Mouse (Mus musculus) neural tube, embryonic 12.5 days (tissue): ENCODE measurements around the gene Krt86. TPM values are rescaled to one million over a fixed set of nuclear protein-coding genes. Genes with fewer than 3 reads are reported as not detected.

Source experiments
- ATAC-seq: fragments of 200-750 bp; cut with Nextera tagmentation; 2 replicates; pipeline ENCODE4 v1.8.0; 2017; ENCODE audit warnings: low read depth, mild to moderate bottlenecking, moderate TSS enrichment, moderate library complexity; ENCODE audit not compliant: low FRiP score
- H3K27ac ChIP-seq: fragments of 300-500 bp; sonication (generic); 2 replicates; pipeline ENCODE4 v1.5.1; 2016
- H3K27me3 ChIP-seq: fragments of 300-500 bp; sonication (generic); replicated peaks from 2 replicates; pipeline ENCODE4 v1.6.1; 2016; ENCODE audit warnings: mild to moderate bottlenecking
- H3K36me3 ChIP-seq: fragments of 300-500 bp; sonication (generic); 2 replicates; pipeline ENCODE4 v1.6.1; 2016; ENCODE audit warnings: mild to moderate bottlenecking
- H3K4me1 ChIP-seq: fragments of 300-500 bp; sonication (generic); 2 replicates; pipeline ENCODE4 v1.6.1; 2016
- H3K4me2 ChIP-seq: fragments of 300-500 bp; sonication (generic); replicated peaks from 2 replicates; pipeline ENCODE4 v1.6.1; 2016; ENCODE audit warnings: mild to moderate bottlenecking
- H3K4me3 ChIP-seq: fragments of 300-500 bp; sonication (generic); 2 replicates; pipeline ENCODE4 v1.5.1; 2016
- H3K9ac ChIP-seq: fragments of 300-500 bp; sonication (generic); 2 replicates; pipeline ENCODE4 v1.6.1; 2016; ENCODE audit warnings: mild to moderate bottlenecking
- H3K9me3 ChIP-seq: fragments of 300-500 bp; sonication (generic); 2 replicates; pipeline ENCODE4 v1.6.1; 2016; ENCODE audit warnings: mild to moderate bottlenecking
- WGBS: fragments of 180-500 bp; shearing (Covaris S2); methylation state at CpG from one replicate; pipeline ENCODE4 v1.1.7; 2016; 5-methylcytosine and 5-hydroxymethylcytosine counted together
- polyA plus RNA-seq: library from polyadenylated mRNA; unstranded; fragments of >200 nt; fragmentation: Nextera tagmentation; extraction: Ambion mirVana; gene quantifications from 2 replicates; pipeline ENCODE4 v1.2.1, GENCODE M21; 2016

Krt86 gene
- polyA plus RNA-seq, 1 experiment from 2014 or later = not detected

DNA sequence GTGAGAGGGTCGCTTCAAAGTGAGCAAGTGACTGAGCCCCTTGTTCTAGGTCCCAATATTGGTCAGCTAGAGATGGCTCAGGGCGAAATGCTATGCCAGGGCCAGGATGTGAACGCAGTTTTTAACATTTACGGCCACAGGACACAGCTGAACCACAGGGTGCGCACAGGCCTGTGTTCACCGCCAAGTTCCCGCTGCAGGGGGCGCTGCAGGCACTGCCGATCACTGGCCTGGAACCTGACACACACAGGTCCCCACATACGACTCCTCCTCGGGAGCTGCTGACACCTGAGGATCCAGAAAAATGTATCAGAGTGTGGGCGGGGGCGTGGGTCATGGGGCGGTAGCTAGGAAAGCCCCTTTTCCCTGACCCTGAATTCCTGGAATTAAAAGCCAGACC lies 14.0 kb upstream of the Krt86 start:
- no peak overlapping the region for H3K4me3 ChIP-seq
- H3K27ac ChIP-seq = no peak overlapping the region
- H3K4me1 ChIP-seq = no peaks in the 10 kb centered on the region
- no peaks in the 10 kb centered on the region for H3K27me3 ChIP-seq
- no peak for ATAC-seq
- no peaks in the 10 kb centered on the region for H3K36me3 ChIP-seq
- H3K9ac ChIP-seq = no peak overlapping the region
- H3K9me3 ChIP-seq = no peaks in the 10 kb centered on the region
- 80% methylated on average over 14 of the region's 14 CpGs for WGBS
- no peak overlapping the region for H3K4me2 ChIP-seq

DNA sequence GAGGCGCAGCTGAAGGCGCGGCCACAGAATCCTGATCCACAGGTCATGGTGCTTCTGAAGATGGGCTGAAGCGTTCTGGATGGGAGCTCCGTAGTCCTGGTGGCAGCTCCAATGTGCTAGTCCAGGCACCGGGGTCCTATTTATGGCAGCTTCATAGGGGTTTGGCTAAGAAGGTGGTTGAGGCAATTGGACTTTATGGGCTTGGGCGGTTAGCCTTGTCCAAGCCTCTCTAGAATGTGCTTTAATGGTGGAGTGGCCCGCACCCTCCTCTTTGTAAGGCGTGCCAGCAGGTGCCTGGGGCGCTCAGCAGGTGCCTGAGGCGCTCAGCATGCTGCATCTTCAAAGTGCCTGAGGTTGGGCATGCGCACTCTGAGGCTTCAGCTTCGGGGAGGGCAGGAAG lies 9.6 kb upstream of the Krt86 start, which contains the start of gene Krt81:
Gene Krt81, minus strand, starts transcription at position 101 of the 400 bp plus-strand sequence.
- no peaks in the 10 kb centered on the region for H3K36me3 ChIP-seq
- no peaks in the 10 kb centered on the region for H3K4me1 ChIP-seq
- no peak within 1 kb of the TSS for H3K4me3 ChIP-seq
- H3K9me3 ChIP-seq = no peaks in the 10 kb centered on the region
- no peak for ATAC-seq
- H3K27ac ChIP-seq = no peak within 1 kb of the TSS
- H3K9ac ChIP-seq = no peak within 1 kb of the TSS
- no peaks in the 10 kb centered on the region for H3K27me3 ChIP-seq
- 79% methylated on average over 13 of the region's 13 CpGs for WGBS
- no peak within 1 kb of the TSS for H3K4me2 ChIP-seq

DNA sequence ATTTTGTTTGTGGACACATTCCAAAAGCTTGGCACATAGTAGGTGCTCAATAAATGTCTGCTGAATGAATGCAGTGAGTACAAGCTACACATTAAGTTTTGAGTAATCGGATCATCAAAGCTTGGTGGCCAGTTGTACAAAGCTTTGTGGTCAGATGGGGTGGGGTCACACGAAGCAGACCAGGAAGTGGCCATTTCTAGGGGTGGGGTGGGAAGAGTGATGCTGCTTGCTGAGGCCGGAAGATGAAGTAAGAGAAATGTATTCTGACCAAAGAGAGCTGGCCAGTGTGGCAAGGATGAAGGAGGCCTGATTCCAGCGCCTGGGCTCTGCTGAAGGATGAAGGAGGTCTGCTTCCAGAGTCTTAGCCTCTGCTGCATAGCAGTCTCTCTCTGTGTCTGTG lies 4.2 kb upstream of the Krt86 start:
- Histone ChIP-seq H3K9me3 (no peaks in the 10 kb centered on the region), H3K27ac (no peak overlapping the region), H3K4me2 (no peak overlapping the region), H3K4me1 (no peaks in the 10 kb centered on the region), H3K4me3 (no peak overlapping the region), H3K36me3 (no peaks in the 10 kb centered on the region), H3K9ac (no peak overlapping the region), H3K27me3 (no peaks in the 10 kb centered on the region)
- ATAC-seq = no peak
- WGBS = 86% methylated on average over 4 of the region's 4 CpGs

DNA sequence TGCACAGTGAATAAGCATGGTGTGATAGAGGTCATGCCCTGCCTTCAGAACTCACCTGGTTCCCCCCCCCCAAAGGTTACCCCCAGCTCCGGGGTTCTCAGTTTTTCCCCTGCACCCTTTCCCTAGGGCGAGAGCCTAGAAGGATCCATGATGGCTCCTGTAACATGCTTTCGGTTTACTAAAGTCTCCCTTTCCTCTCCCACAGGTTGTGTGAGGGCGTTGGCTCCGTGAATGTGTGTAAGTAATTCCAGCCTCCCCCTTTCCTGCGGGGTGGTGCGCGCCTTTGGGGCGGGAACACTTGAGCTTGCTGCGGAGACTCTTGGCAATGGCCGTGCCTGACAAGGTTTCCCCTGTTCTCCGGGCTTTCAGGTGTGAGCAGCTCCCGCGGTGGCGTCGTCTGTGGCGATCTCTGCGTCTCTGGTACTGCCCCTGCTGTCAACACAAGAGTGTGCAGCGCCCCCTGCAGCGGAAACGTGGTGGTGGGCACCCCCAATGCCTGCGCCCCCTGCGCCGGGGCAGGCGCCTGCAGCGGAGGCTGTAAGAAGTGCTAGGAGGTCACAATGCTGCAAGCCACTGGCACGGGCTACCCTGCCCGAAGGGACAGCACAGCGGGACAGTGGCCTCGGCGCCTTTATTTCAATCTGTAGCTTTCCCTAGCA lies 5.9 kb downstream of the Krt86 start:
- ATAC-seq = peak; percentile 66
- WGBS = 11% methylated on average over 31 of the region's 31 CpGs

DNA sequence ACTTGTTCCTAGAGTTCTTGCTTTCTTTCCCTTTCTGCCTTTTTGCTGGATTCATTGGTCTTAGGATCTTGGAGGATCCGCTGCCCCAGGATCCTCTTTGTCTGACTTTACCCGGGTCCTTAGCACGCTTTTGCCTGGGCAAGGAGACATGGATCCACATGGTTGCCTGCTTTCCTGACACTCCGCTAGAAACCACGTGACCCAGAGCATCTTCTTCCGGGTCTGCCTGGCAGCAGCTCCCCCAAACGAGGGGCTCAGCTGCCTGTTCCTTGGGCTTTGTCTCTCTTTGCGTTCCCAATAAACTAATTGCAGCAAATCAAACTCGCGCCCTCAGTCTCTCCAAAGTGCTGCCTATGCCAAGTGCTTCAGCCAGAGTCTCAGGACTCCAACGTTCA lies 6.4 kb downstream of the Krt86 start:
- Histone ChIP-seq H3K27me3 (peaks cover 6% of the 10 kb centered on the region; the same call in 1 of the 2 replicates), H3K9ac (0 out of 2 replicates have a peak overlapping the region, but pooled peaks have one; percentile 36), H3K9me3 (no peaks in the 10 kb centered on the region), H3K27ac (no peak overlapping the region), H3K4me1 (peaks cover 9% of the 10 kb centered on the region), H3K36me3 (no peaks in the 10 kb centered on the region), H3K4me3 (peak overlapping the region; percentile 35), H3K4me2 (peak overlapping the region; percentile 72)
- 30% methylated on average over 11 of the region's 11 CpGs for WGBS
- ATAC-seq = peak; percentile 56; the same call in 1 of the 2 replicates

More for the DNA sequence above, 5.9 kb downstream of the Krt86 start:
- Histone ChIP-seq H3K4me1 (peaks cover 9% of the 10 kb centered on the region), H3K36me3 (no peaks in the 10 kb centered on the region), H3K27me3 (peaks cover 6% of the 10 kb centered on the region; the same call in 1 of the 2 replicates), H3K4me3 (peak overlapping the region; percentile 35), H3K4me2 (peak overlapping the region; percentile 72), H3K27ac (no peak overlapping the region), H3K9me3 (no peaks in the 10 kb centered on the region), H3K9ac (peak overlapping the region; percentile 36)

DNA sequence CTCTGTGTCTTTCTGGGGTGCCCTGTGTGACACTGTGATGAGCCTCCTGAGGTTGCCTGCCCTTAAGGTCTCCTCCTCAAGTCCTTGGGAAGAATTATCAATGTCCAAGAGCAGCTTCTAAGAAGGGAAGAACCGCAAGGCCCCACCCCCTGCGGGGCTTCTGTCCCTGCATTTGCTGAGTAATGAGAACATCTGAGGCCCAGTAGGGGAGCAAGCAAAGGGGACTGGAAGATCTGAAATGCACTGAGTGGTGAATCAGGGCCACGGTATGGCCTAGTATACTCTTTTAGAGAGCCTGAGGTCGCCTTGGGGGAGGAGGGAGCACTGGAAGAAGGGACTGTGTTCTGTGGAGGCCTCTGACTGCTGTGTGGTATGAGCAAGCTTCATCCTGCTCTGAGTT lies 8.8 kb downstream of the Krt86 start:
- Histone ChIP-seq H3K9me3 (no peaks in the 10 kb centered on the region), H3K27ac (no peak overlapping the region), H3K4me2 (no peak overlapping the region), H3K27me3 (peaks cover 6% of the 10 kb centered on the region; the same call in 1 of the 2 replicates), H3K4me3 (no peak overlapping the region), H3K36me3 (no peaks in the 10 kb centered on the region), H3K9ac (no peak overlapping the region), H3K4me1 (peaks cover 9% of the 10 kb centered on the region)
- 41% methylated on average over 4 of the region's 4 CpGs for WGBS
- no peak for ATAC-seq

DNA sequence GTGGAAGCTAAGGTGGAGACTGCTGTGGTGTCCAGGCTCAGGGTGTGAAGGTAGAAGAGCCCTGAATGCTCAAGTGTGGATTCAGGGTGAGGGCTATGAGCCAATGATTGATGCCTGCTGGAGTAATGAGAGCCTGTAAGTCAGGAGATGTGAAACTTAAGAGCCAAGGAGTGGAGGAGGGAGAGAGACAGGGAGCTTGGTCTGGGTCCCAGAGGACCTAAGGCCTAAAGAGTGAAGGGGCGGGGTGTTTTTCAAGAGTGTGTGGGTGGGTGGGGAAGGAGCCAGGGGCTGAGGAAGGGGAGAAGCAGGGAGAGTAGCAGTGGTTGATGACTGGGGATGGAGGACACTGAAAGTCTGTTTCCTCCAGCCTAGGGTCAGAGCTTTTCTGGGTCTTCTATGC lies 10.4 kb downstream of the Krt86 start:
- H3K27me3 ChIP-seq = no peaks in the 10 kb centered on the region; the same call in 1 of the 2 replicates
- no peaks in the 10 kb centered on the region for H3K9me3 ChIP-seq
- no peak overlapping the region for H3K4me3 ChIP-seq
- no peak overlapping the region for H3K27ac ChIP-seq
- no peak for ATAC-seq
- peaks cover 9% of the 10 kb centered on the region for H3K4me1 ChIP-seq
- no peak overlapping the region for H3K9ac ChIP-seq
- no peak overlapping the region for H3K4me2 ChIP-seq
- WGBS = 68% methylated on average over 1 of the region's 1 CpGs
- H3K36me3 ChIP-seq = no peaks in the 10 kb centered on the region

DNA sequence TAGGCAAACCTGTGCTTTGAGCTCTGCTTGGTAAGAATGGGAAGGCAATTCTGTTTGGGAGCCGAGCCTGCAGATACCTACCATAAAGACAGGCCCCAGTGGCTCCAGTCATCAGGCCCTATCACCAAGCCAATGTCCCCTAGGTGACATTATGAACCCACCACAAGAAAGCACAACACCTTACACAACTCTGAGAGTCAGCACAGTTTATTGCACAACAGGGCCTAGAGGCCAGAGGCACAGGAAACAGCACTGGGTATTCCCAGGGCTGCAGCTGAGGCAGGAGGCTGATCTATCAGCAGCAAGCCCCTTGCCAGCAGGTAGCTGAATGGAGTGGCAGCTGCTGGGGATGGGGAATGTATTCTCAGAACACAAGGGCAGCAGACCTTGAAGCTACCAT lies 11.7 kb downstream of the Krt86 start:
- WGBS = 60% methylated on average over 1 of the region's 1 CpGs
- H3K4me3 ChIP-seq = no peak overlapping the region
- H3K4me2 ChIP-seq = no peak overlapping the region
- H3K9me3 ChIP-seq = no peaks in the 10 kb centered on the region
- no peaks in the 10 kb centered on the region for H3K4me1 ChIP-seq
- no peaks in the 10 kb centered on the region for H3K27me3 ChIP-seq
- no peaks in the 10 kb centered on the region for H3K36me3 ChIP-seq
- no peak overlapping the region for H3K27ac ChIP-seq
- ATAC-seq = no peak
- H3K9ac ChIP-seq = no peak overlapping the region

DNA sequence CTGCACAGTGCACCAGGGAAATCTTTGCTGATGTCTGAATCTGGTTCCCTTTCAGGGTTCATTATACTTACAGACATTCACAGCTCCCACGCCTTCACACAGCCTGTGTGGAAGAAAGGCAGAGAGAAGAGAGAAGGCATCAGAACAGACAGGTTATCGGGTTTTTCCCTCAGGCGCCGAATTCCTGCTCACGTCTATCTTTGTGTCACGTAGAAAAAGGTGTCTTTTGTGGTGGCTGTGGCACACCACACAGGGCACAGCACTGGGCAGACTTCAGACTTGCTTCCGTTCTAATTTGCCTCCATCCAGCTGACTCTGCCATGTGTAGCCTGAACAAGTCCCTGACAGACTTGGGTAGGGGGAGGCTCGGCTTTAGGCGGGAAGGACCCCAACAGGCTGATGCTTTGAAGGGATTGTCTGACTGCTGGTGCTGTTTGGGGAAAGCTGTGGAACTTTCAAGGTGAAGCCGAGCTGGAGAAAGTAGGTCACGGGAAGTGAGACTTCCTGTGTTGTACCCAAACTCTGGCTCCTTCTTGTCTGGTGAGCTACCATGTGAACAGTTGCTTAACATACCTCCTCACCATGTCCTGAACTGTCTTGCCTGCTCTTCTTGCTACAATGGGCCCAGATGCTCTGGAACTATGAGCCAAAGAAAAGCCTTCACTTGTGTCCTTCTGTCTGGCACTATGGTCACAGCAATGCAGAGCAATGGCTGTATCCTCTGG lies 12.8 kb downstream of the Krt86 start:
- Histone ChIP-seq H3K36me3 (no peaks in the 10 kb centered on the region), H3K27ac (no peak overlapping the region), H3K27me3 (no peaks in the 10 kb centered on the region), H3K4me1 (no peaks in the 10 kb centered on the region), H3K4me3 (no peak overlapping the region), H3K4me2 (no peak overlapping the region), H3K9me3 (no peaks in the 10 kb centered on the region), H3K9ac (no peak overlapping the region)
- ATAC-seq = no peak
- 87% methylated on average over 11 of the region's 11 CpGs for WGBS

DNA sequence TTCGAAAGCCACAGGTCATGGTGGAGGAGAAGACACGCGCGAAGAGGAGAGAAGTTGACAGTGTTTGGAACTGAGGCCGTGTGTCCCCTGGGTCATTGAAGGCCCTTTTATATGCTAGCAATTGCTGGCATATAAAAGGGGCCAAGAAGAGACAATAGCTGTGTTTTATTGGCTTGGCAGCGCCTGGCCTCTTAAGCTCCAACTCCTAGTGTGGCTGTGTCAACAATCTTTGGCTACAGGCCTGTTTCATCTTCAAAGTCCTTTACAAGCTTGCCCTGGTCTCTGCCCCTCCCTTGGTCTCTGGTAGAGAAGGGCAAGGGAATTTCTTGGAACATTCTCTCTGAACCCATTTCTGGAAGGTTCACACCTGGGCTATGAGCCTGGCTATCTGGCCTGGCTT lies 18.2 kb downstream of the Krt86 start, which contains the start of gene Krt83:
Gene Krt83, minus strand, starts transcription at position 82 of the 400 bp plus-strand sequence.
- Histone ChIP-seq H3K9ac (no peak within 1 kb of the TSS), H3K27ac (no peak within 1 kb of the TSS), H3K4me2 (no peak within 1 kb of the TSS), H3K27me3 (no peaks in the 10 kb centered on the region), H3K36me3 (no peaks in the 10 kb centered on the region), H3K4me3 (no peak within 1 kb of the TSS), H3K4me1 (no peaks in the 10 kb centered on the region), H3K9me3 (no peaks in the 10 kb centered on the region)
- ATAC-seq = no peak
- 32% methylated on average over 6 of the region's 6 CpGs for WGBS

DNA sequence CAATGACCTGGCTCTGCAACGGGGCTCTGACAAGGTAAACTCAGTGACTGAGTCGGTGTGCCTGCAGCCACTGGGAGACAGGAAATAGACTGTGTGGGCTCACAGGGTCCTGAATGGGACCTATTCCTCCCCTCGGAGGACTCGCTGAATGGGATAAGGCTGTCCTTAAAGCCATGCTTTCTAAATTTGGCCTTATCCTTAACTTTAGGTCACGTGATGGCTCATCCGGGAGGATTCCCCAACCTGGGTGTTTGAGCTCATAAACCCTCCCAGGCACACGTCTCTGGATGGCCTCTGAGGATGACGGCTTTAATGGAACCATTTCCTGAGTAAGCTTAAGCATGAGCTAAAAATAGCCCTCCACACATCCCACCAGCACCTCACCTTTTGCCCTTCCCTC lies 19.4 kb downstream of the Krt86 start:
- Histone ChIP-seq H3K9ac (no peak overlapping the region), H3K4me3 (no peak overlapping the region), H3K9me3 (no peaks in the 10 kb centered on the region), H3K27ac (no peak overlapping the region), H3K27me3 (no peaks in the 10 kb centered on the region), H3K36me3 (no peaks in the 10 kb centered on the region), H3K4me2 (no peak overlapping the region), H3K4me1 (no peaks in the 10 kb centered on the region)
- 56% methylated on average over 8 of the region's 8 CpGs for WGBS
- no peak for ATAC-seq

DNA sequence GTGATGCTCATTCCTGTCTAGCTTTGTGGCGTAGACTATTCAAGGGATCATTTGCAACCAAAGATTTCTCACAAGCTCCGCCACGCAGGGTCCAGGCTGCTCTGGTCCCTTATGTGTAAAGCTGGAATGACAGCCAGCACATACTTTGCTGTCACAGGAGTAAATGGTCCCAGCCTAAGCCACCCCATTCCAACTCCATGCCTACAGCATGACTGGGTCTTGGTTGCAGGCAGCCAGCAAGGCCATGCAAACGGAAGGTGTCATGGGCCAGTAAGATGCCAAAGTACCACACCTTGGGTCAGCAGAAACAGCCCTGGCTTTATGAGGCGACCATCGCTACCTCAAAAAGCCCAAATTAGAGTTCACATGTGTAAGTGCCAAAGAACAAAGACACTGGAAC lies 20.4 kb downstream of the Krt86 start:
- WGBS = 90% methylated on average over 6 of the region's 6 CpGs
- Histone ChIP-seq H3K4me3 (no peak overlapping the region), H3K27ac (no peak overlapping the region), H3K4me2 (no peak overlapping the region), H3K9ac (no peak overlapping the region), H3K9me3 (no peaks in the 10 kb centered on the region), H3K36me3 (no peaks in the 10 kb centered on the region), H3K27me3 (no peaks in the 10 kb centered on the region), H3K4me1 (no peaks in the 10 kb centered on the region)
- ATAC-seq = no peak
